Mouse (Mus musculus): ENCODE results near the gene Tns3. TPM values are rescaled to one million over a fixed set of nuclear protein-coding genes. Genes with fewer than 3 reads are reported as not detected.

The Tns3 gene
- total RNA-seq, 2 experiments from 2014 or later = 3.7 to 4.8 TPM

DNA sequence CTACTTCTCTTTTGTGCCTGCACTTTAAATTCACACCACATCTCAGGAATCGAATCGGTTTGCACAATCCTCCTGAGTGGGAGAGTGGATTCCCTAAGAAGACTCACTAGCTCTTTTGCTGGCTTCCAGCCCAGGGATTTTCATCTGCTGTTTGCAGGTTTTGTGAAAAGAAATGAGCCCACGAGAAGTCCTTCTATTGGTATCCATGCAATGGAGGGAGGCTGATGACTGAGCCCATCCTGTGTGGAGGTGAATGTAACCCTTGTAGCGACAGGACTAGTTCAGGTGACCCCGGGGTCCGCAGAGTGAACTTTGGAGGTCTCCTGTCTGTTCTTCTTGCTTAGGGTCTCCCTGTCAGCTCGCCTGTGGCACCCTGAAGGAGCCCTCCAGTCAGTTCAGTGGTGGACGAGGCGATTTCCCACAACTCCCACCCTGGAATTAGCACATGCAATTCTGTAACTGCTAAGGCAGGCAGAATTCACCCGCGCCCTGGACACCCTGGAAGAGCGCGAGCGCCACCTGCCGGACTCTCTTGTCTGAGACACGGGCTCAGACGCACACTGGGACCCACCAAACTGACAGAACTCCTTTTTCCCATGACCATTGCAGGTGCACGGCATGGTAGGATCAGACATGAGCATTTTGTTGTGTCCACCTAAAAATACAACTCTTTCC is 259.0 kb downstream of the Tns3 start:
- ATAC-seq (replicated peaks; ENCODE audit: low FRiP score, poor library complexity, severe bottlenecking) = no peak

DNA sequence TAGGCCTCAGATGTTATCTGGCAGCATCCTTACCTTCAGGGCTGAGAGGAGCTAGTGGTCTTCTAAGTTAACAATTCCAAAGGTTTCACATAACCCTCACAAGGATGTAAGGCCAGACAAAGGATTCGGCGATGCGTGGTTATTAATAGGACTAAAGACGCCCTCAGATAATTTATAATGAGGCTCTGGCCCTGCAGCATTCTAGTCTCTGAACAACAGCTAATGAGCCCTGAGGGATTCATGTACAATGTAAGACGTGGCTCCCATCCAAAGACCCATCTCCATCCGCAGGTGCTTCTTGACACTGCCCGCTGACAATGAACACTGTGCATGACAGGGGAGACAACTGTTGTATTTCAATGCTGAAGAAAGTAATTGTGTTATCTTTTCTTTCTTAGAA is 263.0 kb downstream of the Tns3 start:
- no peak for ATAC-seq (replicated peaks; ENCODE audit: low FRiP score, poor library complexity, severe bottlenecking)

DNA sequence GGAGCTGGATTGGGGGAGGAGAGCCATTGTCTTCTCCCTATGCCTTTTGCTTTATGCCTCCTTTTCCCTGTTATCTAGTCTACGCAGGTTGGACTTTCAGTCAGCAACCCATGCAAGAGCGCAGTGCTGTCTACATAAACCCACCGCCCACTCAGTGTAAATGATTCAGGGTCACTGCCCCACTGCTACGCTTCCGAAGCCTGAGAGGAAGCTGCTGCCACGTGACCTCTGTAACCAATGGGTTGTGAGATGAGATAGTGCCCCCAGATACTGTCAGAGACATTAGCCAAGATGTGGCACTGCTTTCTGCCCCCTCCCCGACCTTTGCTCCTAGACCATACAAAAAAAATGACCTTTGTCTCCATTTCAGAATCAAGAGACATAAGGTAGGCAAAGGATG is 268.0 kb downstream of the Tns3 start:
- ATAC-seq (replicated peaks; ENCODE audit: low FRiP score, poor library complexity, severe bottlenecking) = no peak

DNA sequence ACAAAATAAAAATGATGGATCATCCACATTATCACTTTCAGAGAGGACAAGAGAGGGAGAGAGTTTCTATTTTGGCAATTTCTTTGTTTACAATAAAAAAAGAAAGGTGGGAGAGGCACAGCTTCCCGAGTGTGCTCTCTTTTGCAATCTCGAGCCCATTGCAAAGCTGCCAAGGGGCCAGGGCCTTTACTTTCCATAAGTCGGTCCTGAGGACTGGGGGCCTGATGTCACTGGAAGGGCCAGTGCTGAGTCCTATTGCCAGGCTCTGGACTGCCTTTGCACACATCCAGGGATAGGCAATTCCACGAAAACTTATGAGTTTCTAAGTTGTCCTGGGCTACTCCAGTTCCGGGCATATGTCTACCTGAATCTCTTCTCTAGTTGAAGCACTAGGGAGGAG is 272.8 kb downstream of the Tns3 start:
- ATAC-seq (replicated peaks; ENCODE audit: low FRiP score, poor library complexity, severe bottlenecking) = no peak

DNA sequence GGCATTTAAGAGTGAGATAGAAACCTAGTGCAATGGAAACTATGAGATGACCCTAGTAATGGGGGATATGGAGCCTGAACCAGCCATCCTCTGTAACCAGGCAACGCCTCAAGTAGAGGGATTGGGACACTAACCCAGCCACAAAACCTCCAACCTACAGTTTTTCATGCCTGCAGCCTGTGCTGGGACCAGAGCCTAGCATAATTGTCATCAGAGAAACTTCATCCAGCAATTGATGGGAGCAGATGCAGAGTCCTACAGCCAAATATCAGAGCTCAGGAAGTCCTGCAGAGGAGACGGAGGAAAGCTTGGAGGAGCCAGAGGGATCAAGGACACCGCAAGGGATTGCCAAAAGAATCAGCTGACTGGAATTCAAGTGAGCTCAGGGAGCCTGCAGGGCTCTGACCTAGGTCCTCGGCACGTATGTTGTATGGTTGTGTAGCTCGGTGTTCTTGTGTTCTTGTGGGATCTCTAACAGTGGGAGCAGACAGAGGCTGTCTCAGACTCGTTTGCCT is 278.4 kb downstream of the Tns3 start:
- ATAC-seq (replicated peaks; ENCODE audit: low FRiP score, poor library complexity, severe bottlenecking) = no peak

Measured in erythroblast, adult 5-6 weeks (primary cell).